Mouse (Mus musculus) kidney, adult 18-20 months (tissue): ENCODE measurements around the gene Vmn1r76.

Source experiments
- DNase-seq: peaks from one replicate; pipeline ENCODE4 v3.0.0; 2021

Gene Vmn1r76

GRCm38 (mm10) chr7:11938113-11938512 is at the start of gene Vmn1r76:
TSS of gene Vmn1r76 (minus strand) at chr7:11938213.
- no peak for DNase-seq

GRCm38 (mm10) chr7:11972611-11973010 is 34.6 kb upstream of the Vmn1r76 start:
- DNase-seq: no peak

GRCm38 (mm10) chr7:11947991-11948390 is 10.0 kb upstream of the Vmn1r76 start:
- DNase-seq: no peak

GRCm38 (mm10) chr7:11874330-11874729 is 63.7 kb downstream of the Vmn1r76 start, which contains the start of gene Vmn1r75:
TSS of gene Vmn1r75 (plus strand) at chr7:11874630.
- no peak for DNase-seq
